Mouse (Mus musculus) spleen, embryonic (tissue): ENCODE data around the gene Polr3a.
"Not testable (repeated sequence)": the region's sequence is repeated elsewhere in the genome, so short reads cannot be mapped to it uniquely, and the experiment has no call there.

ENCODE experiments used
- CTCF ChIA-PET: fragments of 350-600 bp; sonication (Branson Sonifier 250); formaldehyde crosslinking; loops from one replicate; lab custom pipeline; 2022; lab: Charles Lee

Polr3a gene

DNA sequence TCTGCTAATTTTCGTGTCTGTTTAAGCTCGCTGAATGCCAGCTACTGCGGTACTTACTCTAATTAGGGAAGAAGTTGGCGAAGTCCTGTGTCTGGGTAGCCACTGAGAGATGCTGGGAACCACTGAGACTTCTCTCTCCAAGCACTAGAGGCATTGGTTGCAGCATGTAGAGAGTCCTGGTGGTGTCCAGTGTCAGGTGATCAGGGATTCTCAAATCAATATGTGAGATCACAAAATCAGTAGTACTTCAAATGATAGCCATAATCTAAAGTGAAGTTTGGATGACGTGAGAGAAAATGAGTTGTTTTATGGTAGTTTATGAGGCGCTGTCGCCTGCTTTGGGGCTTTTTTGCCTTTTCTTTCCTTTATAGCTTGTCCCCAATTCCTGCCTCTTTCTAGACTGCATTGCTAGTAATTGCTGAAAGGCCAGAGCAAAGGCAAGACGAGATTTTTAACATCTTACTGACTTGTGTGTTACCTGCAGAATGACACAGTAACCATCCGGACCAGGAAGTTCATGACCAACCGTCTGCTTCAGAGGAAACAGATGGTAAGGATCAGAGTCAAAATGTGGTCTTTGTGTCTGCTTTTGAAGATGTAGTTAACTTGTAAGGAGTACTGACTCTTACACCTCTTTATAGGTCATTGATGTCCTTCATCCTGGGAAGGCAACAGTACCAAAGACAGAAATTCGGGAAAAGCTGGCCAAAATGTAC, 4.6 kb upstream of the Polr3a start:
- CTCF ChIA-PET, result no interaction called here

DNA sequence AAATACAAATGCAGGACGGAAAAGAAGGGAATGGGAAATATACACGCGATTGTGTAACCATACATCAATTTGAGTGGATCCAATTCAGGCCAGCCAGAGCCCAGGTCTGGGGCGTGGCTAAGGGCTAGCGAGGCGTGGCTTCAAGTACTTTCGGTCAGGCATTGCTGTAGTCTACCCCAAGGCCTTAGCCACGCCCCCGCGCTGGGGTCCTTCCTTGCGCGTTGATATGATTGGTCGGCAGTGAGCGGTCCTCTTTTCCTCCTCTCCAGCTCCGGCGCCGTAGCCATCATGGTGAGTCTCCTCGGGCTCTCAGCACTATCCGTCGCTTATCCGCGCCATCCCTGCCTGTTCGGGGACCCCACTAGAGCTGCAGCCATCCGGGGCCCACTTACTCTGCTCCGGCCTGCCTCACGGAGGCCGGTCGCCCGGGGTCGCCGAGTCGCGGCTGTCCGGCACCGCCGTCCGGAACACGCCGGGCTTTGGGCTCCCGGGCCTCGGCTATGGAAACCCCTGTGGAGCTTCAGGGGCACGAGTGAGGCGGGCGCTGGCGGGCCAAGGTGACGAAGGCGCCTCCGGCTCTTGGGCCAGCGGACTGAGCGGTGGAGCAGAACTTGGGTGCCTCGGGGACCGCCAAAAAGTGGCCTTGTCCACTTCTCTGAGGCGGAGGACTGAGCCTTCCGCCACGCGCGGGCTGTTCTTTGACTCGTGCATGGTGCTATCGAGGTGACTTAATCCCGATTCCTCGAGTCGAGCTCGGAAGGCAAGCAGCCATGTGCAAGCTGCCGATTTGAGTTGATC, 3.8 kb upstream of the Polr3a start:
- CTCF ChIA-PET, result no interaction called here

DNA sequence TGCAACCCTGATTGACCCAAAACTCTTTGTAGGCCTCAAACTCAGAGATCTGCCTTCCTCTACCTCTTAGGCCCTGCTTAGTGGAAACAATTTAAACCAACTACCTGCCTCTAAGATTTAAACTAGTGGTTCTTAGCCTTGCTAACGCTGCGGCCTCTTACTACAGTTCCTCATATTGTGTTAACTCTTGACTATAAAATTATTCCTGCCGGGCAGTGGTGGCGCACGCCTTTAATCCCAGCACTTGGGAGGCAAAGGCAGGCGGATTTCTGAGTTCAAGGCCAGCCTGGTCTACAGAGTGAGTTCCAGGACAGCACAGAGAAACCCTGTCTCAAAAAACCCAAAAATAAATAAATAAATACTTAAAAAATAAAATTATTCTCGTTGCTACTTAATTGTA, 2.9 kb upstream of the Polr3a start:
- CTCF ChIA-PET, result not testable (repeated sequence)

DNA sequence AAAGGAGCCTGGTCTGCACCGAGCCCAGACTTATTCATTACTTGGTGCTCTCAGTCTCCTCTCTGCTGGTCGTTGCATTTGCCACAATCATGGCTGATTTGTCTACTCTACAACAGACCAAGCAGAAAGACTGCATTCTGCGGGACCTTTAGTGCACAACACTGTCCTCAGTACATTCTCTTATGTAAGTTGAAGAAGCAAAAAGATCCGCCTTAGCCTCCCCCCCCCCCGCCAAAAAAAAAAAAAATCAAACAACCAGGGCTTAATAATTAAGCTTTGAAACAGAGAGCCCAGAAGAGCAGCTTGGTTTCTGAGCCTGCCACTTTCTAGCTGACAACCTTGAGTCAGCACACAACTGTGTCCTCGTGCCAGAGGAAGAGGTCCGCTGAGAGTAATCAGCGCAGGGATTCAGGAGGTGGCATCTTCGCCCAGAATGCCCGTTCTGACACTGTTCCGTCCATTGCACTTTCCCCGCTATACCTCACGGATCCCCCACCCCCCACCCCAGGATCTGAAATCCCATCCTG, 554 bp downstream of the Polr3a start:
- CTCF ChIA-PET, result interaction anchor here (0.6 kb wide), 1 partner anchor 1201 kb away, joined by 3 read pairs; no protein-coding TSS in a partner anchor

GRCm38 (mm10) chr14:24468806-24469205, 18.1 kb downstream of the Polr3a start:
- CTCF ChIA-PET, result no interaction called here

DNA sequence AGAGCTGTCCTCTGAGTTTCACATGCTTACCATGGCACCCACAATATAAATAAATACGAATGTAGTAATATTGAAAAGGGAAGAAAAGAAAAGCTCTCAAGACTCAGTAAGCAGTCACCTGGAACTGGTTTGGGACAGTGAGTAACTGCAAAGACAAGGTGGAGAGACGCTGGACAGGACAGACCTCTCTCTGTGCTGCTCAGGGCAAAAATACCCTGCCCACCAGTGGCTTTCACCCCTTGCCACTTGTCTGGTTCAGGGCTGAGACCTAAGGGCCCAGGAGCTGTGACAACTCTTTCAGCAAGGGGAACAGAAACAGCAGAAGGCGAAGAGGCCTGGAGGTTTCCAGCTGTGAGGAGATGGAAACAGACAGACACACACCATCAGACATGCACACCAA, 28.7 kb downstream of the Polr3a start:
- CTCF ChIA-PET, result no interaction called here

DNA sequence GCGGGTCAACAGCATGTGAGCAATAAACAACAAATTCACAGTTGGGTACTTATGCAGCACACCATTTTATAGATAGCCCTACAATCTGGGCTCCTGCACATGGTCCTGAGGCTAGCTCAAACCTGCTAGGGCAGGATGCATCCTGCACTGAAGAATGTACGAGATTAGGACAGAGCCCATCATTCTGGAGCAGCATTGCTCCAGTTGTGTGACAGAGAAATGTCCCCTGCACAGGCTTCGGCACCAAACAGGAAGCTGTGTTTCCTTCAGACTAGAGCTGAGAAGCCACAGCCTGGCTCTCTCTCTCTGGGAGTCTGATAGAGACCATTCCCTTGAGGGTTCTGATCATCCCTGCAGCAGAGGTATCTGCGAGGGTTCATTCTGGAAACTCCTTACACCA, 43.3 kb downstream of the Polr3a start:
- CTCF ChIA-PET, result not testable (repeated sequence)
